Mouse (Mus musculus): ENCODE results near the gene Hmgcs2.

Gene Hmgcs2

DNA sequence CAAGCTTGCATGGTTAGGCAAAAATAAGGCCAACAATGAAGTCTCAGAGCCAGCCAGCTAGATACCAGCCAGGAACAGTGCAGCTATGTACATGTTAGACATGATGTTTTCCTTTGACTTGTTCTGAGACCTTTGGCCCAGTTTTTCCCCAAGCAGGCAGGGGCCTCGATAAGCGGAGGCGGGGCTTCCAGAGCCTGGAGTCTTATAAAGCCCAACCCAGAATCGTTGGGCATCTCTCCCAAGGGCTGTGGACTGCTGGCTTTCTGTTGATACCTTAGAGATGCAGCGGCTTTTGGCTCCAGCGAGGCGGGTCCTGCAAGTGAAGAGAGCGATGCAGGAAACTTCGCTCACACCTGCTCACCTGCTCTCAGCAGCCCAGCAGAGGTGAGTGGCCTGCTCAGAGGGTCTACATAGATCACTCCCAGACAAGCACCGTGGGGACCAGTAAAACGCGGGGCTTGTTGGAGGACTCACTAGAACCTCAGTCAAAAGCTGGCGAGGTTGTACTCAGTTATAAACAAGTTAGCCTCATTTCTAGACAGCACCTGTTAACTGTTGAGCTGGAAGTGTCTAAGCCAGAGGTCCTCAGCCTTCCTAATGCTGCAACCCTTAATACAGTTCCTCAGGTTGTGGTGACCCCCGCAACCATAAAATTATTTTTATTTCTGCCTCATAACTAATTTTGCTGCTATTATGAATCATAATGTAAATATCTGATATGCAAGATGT lies at the start of gene Hmgcs2:
Hmgcs2 (plus strand) TSS at position 232 of the 729 bp plus-strand sequence.
- in situ Hi-C loops (cut with MboI, MseI) = no loop called here

- in situ Hi-C loops (cut with MboI, MseI) = loop anchor here (5.0 kb wide), 1 partner anchor 209 kb away; no protein-coding TSS in a partner anchor
Observed at GRCm38 (mm10) chr3:98233504-98233903, 46.7 kb upstream of the Hmgcs2 start.

DNA sequence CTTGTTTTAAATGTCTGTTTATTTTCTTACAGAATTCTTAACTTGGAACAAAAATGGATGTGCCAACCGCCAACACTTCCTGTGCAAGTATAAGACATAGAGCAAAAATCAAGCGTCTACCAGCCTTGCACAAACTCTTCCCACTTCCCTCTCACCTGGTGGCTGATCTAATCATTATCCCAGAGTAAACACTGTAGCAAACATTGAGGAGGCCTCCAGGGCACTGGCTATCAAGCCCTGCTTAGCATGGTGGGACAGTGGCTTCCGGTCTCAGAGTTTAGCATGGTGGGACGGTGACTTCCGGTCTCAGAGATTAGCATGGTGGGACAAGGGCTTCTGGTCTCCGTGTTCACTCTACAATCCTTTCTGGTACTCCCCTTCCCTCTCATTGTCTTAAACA lies 44.0 kb upstream of the Hmgcs2 start:
- in situ Hi-C loops (cut with MboI, MseI) = no loop called here

DNA sequence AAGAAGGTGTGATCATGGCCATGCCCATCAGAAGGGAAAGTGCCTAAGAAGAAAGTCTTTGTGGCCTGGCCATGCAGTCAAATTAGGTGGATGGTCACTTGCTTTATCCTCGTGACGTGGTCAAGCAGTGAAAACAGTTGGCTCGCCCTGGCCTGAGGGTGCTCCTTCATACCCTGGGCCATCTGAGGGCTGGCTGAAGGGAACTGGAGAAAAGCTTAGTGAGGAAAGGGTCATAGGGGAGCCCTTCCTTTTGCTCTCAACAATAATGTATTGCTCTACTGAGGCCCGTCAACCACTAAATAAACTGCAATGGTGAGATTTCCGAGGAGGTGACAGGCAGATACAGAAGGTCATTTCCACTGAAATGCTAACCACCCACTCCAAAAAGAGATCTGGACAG lies 43.0 kb upstream of the Hmgcs2 start:
- in situ Hi-C loops (cut with MboI, MseI) = no loop called here

- in situ Hi-C loops (cut with MboI, MseI) = no loop called here
Observed at GRCm38 (mm10) chr3:98238150-98238549, 42.1 kb upstream of the Hmgcs2 start.

- in situ Hi-C loops (cut with MboI, MseI) = no loop called here
Observed at GRCm38 (mm10) chr3:98242051-98242450, 38.2 kb upstream of the Hmgcs2 start.

DNA sequence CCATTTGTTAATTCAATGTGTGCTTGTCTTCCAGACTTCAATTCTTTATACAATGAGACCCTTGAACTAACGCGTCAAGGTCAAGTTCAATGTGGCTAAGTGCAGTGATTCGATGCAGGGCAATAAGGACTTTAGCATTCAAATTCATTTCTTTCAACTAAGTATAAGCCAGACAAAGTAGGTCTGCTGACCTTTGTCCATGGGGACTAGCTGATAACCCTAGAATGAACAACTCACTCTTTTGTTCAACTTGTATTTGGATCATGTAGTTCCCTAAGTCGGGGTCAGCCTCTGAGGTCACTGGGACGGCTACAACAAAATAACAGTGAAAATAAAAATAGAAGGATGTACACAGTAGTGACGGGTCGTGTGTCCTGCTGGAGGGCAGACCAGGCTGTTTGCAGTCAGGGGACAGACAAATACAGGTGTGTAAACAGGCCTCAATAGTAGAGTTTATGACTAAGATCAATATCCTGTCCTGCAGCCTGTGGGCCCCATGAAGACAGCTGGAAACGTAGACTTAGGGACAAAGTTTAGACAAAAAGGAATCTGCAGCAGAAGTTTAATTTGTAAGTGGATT lies 37.7 kb upstream of the Hmgcs2 start:
- in situ Hi-C loops (cut with MboI, MseI) = no loop called here

DNA sequence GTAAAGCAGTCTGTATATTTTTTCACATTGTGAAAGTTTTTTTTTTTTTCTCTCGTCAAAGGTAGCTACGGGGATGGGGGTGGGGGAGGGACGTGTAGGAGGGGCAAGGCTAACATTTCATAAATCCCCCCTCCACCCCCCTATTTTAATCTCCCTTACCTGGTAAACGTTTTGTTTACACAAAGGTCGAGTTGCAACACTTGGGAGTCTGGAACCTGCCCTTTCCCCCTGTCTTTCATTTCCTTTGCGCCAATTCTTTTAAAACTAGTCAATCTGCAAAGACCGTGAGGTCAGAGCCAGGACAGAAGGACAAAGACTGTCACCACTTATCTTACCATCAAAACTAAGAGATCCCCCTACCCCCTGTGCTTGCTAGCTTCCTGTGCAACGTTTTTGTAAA lies 34.3 kb upstream of the Hmgcs2 start:
- in situ Hi-C loops (cut with MboI, MseI) = no loop called here

GRCm38 (mm10) chr3:98246985-98247751 lies 33.1 kb upstream of the Hmgcs2 start:
- in situ Hi-C loops (cut with MboI, MseI) = no loop called here

DNA sequence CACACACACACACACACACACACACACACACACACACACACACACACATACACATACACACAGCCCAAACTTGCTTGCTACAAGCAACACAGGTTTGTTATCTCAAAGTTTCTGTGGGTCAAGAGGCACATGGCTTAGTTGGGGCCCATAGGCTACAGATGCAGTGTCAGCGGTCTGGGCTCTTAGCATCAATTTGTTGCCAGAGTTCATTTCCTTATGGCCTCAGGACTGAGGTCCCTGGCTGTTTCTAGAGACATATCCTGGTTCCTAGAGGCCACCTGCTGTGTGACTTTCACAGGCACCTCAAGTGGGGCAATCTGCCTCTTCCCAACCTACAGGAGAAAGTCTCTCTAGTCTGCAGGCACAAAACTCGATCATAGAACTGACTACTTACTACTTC lies 30.9 kb upstream of the Hmgcs2 start:
- in situ Hi-C loops (cut with MboI, MseI) = no loop called here

DNA sequence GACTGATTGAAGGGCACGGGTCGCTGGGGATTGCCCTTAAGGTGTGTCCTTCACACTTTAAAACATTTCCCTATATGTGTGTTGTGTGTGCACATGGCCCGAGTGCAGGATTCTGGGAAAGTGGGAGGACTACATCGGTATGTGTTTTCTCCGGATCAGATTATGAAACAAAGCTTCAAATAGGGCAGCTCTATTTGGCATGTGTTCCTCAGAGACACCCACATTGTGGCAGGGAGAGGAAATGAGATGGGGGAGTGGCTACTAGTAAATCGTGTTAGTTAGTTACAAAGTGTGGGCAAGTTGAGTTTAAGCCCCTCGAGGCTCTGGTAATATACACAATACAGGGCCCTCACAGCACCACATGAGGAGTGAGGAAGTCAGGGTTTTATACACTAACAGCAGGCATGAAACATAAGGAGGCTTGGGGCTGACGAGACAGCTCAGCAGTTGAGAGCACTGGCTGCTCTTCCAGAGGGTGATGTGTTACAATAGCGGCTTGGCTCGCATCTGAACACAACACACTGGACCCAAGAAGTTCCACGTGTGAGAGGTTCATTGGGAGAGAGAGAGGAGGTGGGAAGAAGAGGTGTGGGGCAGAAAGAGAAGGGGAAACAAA lies 30.3 kb upstream of the Hmgcs2 start:
- in situ Hi-C loops (cut with MboI, MseI) = no loop called here

DNA sequence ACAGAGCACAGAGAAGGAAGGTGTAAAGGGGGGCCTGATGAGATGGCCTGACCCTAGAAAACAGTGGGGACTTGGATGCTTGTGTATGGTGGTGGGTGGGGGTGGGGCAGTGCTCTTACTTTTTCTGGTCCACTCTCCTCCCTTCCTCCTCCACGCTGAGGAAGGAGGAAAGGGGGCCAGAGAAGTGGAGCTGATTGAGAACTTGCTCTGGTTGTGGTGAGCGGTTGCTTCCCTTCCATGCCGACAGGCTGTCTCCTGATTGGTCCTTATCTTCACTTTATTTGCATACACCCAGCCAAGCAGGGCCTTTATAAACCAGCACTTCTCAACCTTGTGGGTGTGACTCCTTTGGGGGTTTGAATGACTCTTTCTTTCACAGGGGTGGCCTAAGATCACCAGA lies 26.2 kb upstream of the Hmgcs2 start:
- in situ Hi-C loops (cut with MboI, MseI) = no loop called here

GRCm38 (mm10) chr3:98254656-98255583 lies 25.3 kb upstream of the Hmgcs2 start:
- in situ Hi-C loops (cut with MboI, MseI) = no loop called here

DNA sequence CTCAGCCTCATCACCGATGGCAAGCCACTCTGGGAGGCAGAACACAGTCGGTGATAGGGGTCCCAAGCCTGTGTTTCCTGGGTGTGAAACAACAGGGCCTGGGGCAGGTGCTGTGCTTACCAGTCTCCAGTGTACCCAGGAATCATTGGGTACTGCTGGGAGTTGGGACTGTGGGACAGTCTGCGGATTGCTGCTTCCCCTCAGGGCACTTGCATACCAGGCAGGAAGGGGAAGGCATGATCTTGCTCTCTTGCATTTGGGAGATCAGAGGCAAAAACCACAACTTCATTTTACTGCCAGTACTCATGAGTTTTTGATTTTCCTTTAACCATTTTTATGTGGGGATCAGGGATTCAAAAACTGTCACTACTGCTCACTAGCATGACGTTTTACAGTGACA lies 21.5 kb upstream of the Hmgcs2 start:
- in situ Hi-C loops (cut with MboI, MseI) = no loop called here

- in situ Hi-C loops (cut with MboI, MseI) = no loop called here
Observed at GRCm38 (mm10) chr3:98259271-98259751, 20.9 kb upstream of the Hmgcs2 start.

DNA sequence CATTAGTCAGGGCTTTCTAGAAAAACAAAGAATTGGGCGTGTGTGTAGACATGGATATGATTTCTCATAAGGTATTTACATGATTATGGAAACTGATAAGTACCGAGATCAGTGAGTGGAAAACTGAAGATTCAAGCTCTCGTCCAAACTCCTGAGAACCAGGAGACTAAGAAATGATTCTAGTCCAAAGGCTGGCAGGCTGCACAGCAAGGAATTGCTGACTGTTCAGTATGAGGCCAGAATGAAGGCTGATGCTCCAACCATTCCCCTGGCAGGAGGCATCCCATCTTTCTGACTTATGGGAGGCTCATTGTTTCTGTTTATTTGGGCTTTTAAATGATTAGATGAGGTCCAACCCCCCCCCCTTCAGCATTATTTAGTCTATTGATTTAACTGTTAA lies 19.7 kb upstream of the Hmgcs2 start:
- in situ Hi-C loops (cut with MboI, MseI) = no loop called here

DNA sequence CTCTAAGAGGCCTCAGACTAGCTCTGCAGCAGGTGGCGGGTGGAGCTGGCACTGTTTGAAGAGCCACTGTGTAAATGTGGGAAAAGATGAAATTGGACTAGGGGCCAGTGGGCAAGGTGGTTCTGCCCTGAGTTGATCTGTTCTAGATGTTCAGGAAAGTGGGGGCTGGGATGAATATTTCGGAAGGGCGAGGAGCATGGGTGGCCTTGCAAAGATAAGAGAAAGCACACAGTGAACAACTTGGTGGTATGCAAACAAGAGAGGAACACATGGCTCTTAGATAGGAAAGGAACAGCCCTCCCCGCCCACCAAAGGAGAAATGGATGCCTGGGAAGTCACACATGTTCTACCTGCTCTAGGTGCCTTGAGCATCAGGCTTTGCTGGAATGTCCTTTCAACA lies 18.8 kb upstream of the Hmgcs2 start:
- in situ Hi-C loops (cut with MboI, MseI) = no loop called here

- in situ Hi-C loops (cut with MboI, MseI) = no loop called here
Observed at GRCm38 (mm10) chr3:98262133-98262532, 18.1 kb upstream of the Hmgcs2 start.

- in situ Hi-C loops (cut with MboI, MseI) = no loop called here
Observed at GRCm38 (mm10) chr3:98267249-98267651, 13.0 kb upstream of the Hmgcs2 start.

GRCm38 (mm10) chr3:98273623-98274398 lies 6.4 kb upstream of the Hmgcs2 start:
- in situ Hi-C loops (cut with MboI, MseI) = no loop called here

Data from regulatory T cell (primary cell).